Mouse (Mus musculus) heart, adult 2 months (tissue): Measurements from ENCODE around the gene Eme2.

ENCODE experiments used
- CTCF ChIP-seq: fragments of 200-600 bp; IDR thresholded peaks from 2 replicates; pipeline ENCODE4 v1.8.1; 2022; ENCODE audit warnings: antibody characterized with exemption, mild to moderate bottlenecking, moderate library complexity
- EP300 ChIP-seq: fragments of 200-500 bp; IDR thresholded peaks from 2 replicates; pipeline ENCODE4 v1.6.1; 2011; ENCODE audit warnings: low read depth, low read length, control low read depth; ENCODE audit not compliant: insufficient read depth
- POLR2A ChIP-seq: fragments of 200-500 bp; IDR thresholded peaks from 2 replicates; pipeline ENCODE4 v1.6.1; 2011; ENCODE audit warnings: mild to moderate bottlenecking, low read depth, low read length, control low read depth; ENCODE audit not compliant: insufficient read depth

DNA sequence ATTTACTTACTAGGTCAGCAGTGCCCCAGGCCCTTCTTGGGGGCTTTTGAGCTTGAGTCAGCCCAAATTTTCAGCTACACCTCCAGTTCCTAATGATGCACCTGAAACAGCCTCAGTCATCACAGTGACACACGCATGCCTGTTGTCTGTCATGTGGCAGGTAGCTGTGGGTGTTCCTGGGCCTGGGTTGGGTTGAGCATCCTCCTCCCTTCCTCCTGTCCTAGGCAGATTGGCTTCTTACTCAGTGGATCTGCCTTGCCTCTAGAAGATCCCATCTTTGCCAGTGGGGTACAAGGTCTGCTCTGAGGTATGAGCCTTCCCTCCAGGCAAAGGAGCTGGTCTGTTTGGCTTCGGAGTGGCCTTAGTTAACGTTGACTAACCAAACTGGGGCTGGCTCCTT, 6.0 kb downstream of the Eme2 start:
- no peak for TF ChIP-seq CTCF
- 0 out of 2 replicates have a peak, but pooled peaks have one; percentile 27 for TF ChIP-seq EP300
- TF ChIP-seq POLR2A, result peak; percentile 49
